Mouse (Mus musculus): ENCODE data around the gene Pyroxd2. TPM values are rescaled to one million over a fixed set of nuclear protein-coding genes. Genes with fewer than 3 reads are reported as not detected.
A peak's percentile ranks its signal among the peaks of the same experiment; 100 is the strongest.

Pyroxd2 gene
- polyA plus RNA-seq, 2 experiments: 2.9 to 6.5 TPM

- no peak for TF ChIP-seq POLR2A (IDR thresholded peaks at IDR 0.05; ENCODE audit: borderline replicate concordance, extremely low read depth, insufficient read depth, insufficient read length)
- no peak for ATAC-seq (ENCODE audit: low FRiP score, low read depth)
- Histone ChIP-seq H3K27me3 (ENCODE audit: control insufficient read depth, insufficient read depth, low read length) (no peaks in the 10 kb centered on the region), H3K9ac (ENCODE audit: low read depth, low read length, severe bottlenecking) (no peak overlapping the region), H3K36me3 (ENCODE audit: control insufficient read depth, insufficient read depth, low read length) (no peaks in the 10 kb centered on the region), H3K4me3 (replicated peaks; ENCODE audit: low read length) (no peak overlapping the region), H3K4me2 (replicated peaks; ENCODE audit: low read depth, low read length, severe bottlenecking) (no peak overlapping the region), H3K9me3 (ENCODE audit: control insufficient read depth, low read length) (no peaks in the 10 kb centered on the region), H3K27ac (replicated peaks; ENCODE audit: low read depth, low read length) (no peak overlapping the region), H3K4me1 (ENCODE audit: control insufficient read depth, insufficient read depth, low read length) (peaks cover 32% of the 10 kb centered on the region)
- 72% methylated on average over 4 of the region's 4 CpGs for WGBS
- DNase-seq (ENCODE audit: low spot score): no peak
Observed at GRCm38 (mm10) chr19:42745869-42746224, 6.7 kb downstream of the Pyroxd2 start.

- no peak overlapping the region for H3K27ac ChIP-seq (replicated peaks; ENCODE audit: low read depth, low read length)
- DNase-seq (ENCODE audit: low spot score) (no peak), ATAC-seq (ENCODE audit: low FRiP score, low read depth) (no peak)
- no peak overlapping the region for H3K4me2 ChIP-seq (replicated peaks; ENCODE audit: low read depth, low read length, severe bottlenecking)
- H3K9ac ChIP-seq (ENCODE audit: low read depth, low read length, severe bottlenecking): no peak overlapping the region
- H3K36me3 ChIP-seq (ENCODE audit: control insufficient read depth, insufficient read depth, low read length): no peaks in the 10 kb centered on the region
- H3K9me3 ChIP-seq (ENCODE audit: control insufficient read depth, low read length): no peaks in the 10 kb centered on the region
- peaks cover 33% of the 10 kb centered on the region for H3K4me1 ChIP-seq (ENCODE audit: control insufficient read depth, insufficient read depth, low read length)
- TF ChIP-seq POLR2A (IDR thresholded peaks at IDR 0.05; ENCODE audit: borderline replicate concordance, extremely low read depth, insufficient read depth, insufficient read length): no peak
- no peaks in the 10 kb centered on the region for H3K27me3 ChIP-seq (ENCODE audit: control insufficient read depth, insufficient read depth, low read length)
- H3K4me3 ChIP-seq (replicated peaks; ENCODE audit: low read length): no peak overlapping the region
- 39% methylated on average over 9 of the region's 9 CpGs for WGBS
Observed at GRCm38 (mm10) chr19:42745084-42745868, 7.3 kb downstream of the Pyroxd2 start.

- ATAC-seq (ENCODE audit: low FRiP score, low read depth): peak; percentile 84
- WGBS: 19% methylated on average over 4 of the region's 4 CpGs
- Histone ChIP-seq H3K36me3 (ENCODE audit: control insufficient read depth, insufficient read depth, low read length) (no peaks in the 10 kb centered on the region), H3K4me3 (replicated peaks; ENCODE audit: low read length) (no peak overlapping the region), H3K4me2 (replicated peaks; ENCODE audit: low read depth, low read length, severe bottlenecking) (no peak overlapping the region), H3K9me3 (ENCODE audit: control insufficient read depth, low read length) (no peaks in the 10 kb centered on the region), H3K27me3 (ENCODE audit: control insufficient read depth, insufficient read depth, low read length) (no peaks in the 10 kb centered on the region), H3K27ac (replicated peaks; ENCODE audit: low read depth, low read length) (no peak overlapping the region), H3K9ac (ENCODE audit: low read depth, low read length, severe bottlenecking) (no peak overlapping the region), H3K4me1 (ENCODE audit: control insufficient read depth, insufficient read depth, low read length) (peaks cover 34% of the 10 kb centered on the region)
- TF ChIP-seq POLR2A (IDR thresholded peaks at IDR 0.05; ENCODE audit: borderline replicate concordance, extremely low read depth, insufficient read depth, insufficient read length): no peak
- peak; percentile 63 for DNase-seq (ENCODE audit: low spot score)
Observed at GRCm38 (mm10) chr19:42744162-42744586, 8.4 kb downstream of the Pyroxd2 start.

- no peak overlapping the region for H3K4me2 ChIP-seq (replicated peaks; ENCODE audit: low read depth, low read length, severe bottlenecking)
- no peak for TF ChIP-seq POLR2A (IDR thresholded peaks at IDR 0.05; ENCODE audit: borderline replicate concordance, extremely low read depth, insufficient read depth, insufficient read length)
- 75% methylated on average over 16 of the region's 16 CpGs for WGBS
Observed at GRCm38 (mm10) chr19:42743261-42743660, 9.3 kb downstream of the Pyroxd2 start.

GRCm38 (mm10) chr19:42741884-42742283 is 10.7 kb downstream of the Pyroxd2 start:
- 45% methylated on average over 14 of the region's 14 CpGs for WGBS
- Histone ChIP-seq H3K4me1 (ENCODE audit: control insufficient read depth, insufficient read depth, low read length) (peaks cover 30% of the 10 kb centered on the region), H3K36me3 (ENCODE audit: control insufficient read depth, insufficient read depth, low read length) (no peaks in the 10 kb centered on the region), H3K4me2 (replicated peaks; ENCODE audit: low read depth, low read length, severe bottlenecking) (no peak overlapping the region), H3K27ac (replicated peaks; ENCODE audit: low read depth, low read length) (no peak overlapping the region), H3K4me3 (replicated peaks; ENCODE audit: low read length) (no peak overlapping the region), H3K9me3 (ENCODE audit: control insufficient read depth, low read length) (no peaks in the 10 kb centered on the region), H3K27me3 (ENCODE audit: control insufficient read depth, insufficient read depth, low read length) (no peaks in the 10 kb centered on the region), H3K9ac (ENCODE audit: low read depth, low read length, severe bottlenecking) (no peak overlapping the region)
- ATAC-seq (ENCODE audit: low FRiP score, low read depth): peak; percentile 42; the same call in 1 of the 2 replicates
- DNase-seq (ENCODE audit: low spot score): peak; percentile 59
- no peak for TF ChIP-seq POLR2A (IDR thresholded peaks at IDR 0.05; ENCODE audit: borderline replicate concordance, extremely low read depth, insufficient read depth, insufficient read length)

More at GRCm38 (mm10) chr19:42743261-42743660, 9.3 kb downstream of the Pyroxd2 start:
- no peaks in the 10 kb centered on the region for H3K27me3 ChIP-seq (ENCODE audit: control insufficient read depth, insufficient read depth, low read length)
- no peak overlapping the region for H3K9ac ChIP-seq (ENCODE audit: low read depth, low read length, severe bottlenecking)
- H3K27ac ChIP-seq (replicated peaks; ENCODE audit: low read depth, low read length): no peak overlapping the region
- no peak for ATAC-seq (ENCODE audit: low FRiP score, low read depth)
- H3K4me1 ChIP-seq (ENCODE audit: control insufficient read depth, insufficient read depth, low read length): peaks cover 30% of the 10 kb centered on the region
- no peaks in the 10 kb centered on the region for H3K36me3 ChIP-seq (ENCODE audit: control insufficient read depth, insufficient read depth, low read length)
- DNase-seq (ENCODE audit: low spot score): no peak
- H3K4me3 ChIP-seq (replicated peaks; ENCODE audit: low read length): no peak overlapping the region
- H3K9me3 ChIP-seq (ENCODE audit: control insufficient read depth, low read length): no peaks in the 10 kb centered on the region

All from limb, embryonic 14.5 days (tissue).